Mouse (Mus musculus): Measurements from ENCODE around the gene C8b. TPM values are rescaled to one million over a fixed set of nuclear protein-coding genes. Genes with fewer than 3 reads are reported as not detected.

Gene C8b
- polyA plus RNA-seq (2012; rRNA removed): 0.08 and 0.13 TPM in 2 replicates

DNA sequence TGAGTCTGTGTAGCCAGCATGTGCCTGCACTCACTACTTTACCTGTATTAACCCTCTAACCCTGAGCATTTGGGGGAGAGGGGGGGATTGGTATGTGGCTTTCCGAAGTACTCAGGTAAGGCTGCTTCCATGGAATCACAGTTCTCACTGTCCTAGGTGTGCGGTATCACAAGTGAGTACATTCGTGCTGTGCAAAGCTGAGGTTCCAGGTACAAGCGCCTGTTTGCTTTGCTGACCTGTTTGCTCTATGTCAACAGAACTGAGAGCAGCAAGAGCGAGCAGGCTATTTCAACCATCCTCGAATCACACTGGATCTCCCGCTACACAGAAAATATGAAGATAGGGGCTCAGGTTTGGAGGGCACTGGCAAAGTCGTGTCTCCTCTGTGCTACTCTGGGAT is at the start of gene C8b:
TSS of gene C8b (plus strand) at position 253 of the 400 bp plus-strand sequence.
- H3K4me3 ChIP-seq (ENCODE audit: insufficient read depth, low read length): no peak within 1 kb of the TSS
- no peaks in the 10 kb centered on the region for H3K4me1 ChIP-seq (ENCODE audit: control insufficient read depth, insufficient read depth, low read length)
- no peak within 1 kb of the TSS for H3K27ac ChIP-seq (ENCODE audit: insufficient read depth, low read length)
- no peak for TF ChIP-seq CTCF (IDR thresholded peaks at IDR 0.05; ENCODE audit: extremely low read depth, insufficient read depth, low read length)
- TF ChIP-seq POLR2A (IDR thresholded peaks at IDR 0.05; ENCODE audit: extremely low read depth, insufficient read depth, low read length): no peak

DNA sequence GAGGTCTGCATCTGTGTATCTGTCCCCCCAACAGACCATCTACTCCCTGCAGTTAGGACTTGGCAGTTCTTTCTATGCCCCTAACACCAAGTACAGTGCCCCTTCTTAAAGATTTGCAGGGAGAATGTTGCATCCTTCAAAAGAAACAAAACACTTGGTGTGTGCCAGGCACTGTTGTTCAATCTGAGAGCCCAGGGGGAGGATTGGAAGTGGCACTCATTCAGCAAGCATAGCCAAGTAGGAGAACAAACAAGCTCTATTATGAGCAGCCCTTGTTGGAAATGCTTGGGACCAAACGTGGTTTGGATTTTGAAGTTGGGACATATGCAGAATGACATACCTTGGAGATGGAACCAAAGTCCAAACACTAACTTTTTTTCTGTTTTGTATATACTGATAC is 49.6 kb upstream of the C8b start:
- no peak overlapping the region for H3K4me3 ChIP-seq (ENCODE audit: insufficient read depth, low read length)
- TF ChIP-seq CTCF (IDR thresholded peaks at IDR 0.05; ENCODE audit: extremely low read depth, insufficient read depth, low read length) (no peak), POLR2A (IDR thresholded peaks at IDR 0.05; ENCODE audit: extremely low read depth, insufficient read depth, low read length) (no peak)
- peak overlapping the region; percentile 24; the same call in 1 of the 2 replicates for H3K27ac ChIP-seq (ENCODE audit: insufficient read depth, low read length)
- H3K4me1 ChIP-seq (ENCODE audit: control insufficient read depth, insufficient read depth, low read length): peaks cover 3% of the 10 kb centered on the region; the same call in 1 of the 2 replicates

DNA sequence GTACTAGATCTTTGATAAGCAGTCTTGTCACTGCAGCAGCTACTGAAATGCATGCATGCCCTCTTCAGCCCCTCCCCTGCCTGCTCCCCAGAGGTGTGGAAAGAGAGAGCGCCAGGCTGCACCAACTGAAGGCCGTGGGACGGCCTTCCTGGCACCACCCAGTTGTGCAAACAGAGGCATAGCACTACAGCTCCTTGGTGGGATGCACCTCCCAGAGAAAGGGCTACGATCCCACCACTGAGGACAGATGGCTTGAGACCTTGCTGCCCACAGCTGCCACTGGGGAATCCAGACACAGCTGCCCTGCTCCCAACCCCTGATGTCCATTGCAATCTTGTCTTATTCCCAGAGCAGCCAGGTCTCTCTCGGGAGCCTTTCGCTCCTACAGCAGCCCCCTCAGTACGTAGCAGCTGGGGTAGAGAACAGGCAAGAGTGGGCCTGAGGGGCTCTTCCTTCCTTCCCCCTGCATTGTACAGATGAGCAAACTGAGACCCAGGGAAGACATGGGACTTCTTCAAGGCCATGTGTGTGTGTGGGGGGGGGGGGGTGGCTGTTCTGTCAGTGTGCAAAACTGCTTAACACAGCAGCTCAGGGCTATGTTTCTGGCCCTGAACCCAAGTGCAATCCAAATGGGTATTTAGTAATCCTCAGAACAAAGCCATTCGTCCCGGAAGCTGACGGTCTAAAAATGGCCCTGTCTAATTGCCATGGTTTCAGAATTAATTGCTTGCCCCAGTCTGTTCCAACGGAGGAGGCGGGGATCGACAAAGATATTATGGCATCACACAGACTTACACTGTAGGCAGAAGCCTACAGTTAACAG is 46.9 kb upstream of the C8b start:
- peaks cover 8% of the 10 kb centered on the region for H3K4me1 ChIP-seq (ENCODE audit: control insufficient read depth, insufficient read depth, low read length)
- TF ChIP-seq CTCF (IDR thresholded peaks at IDR 0.05; ENCODE audit: extremely low read depth, insufficient read depth, low read length) (no peak), POLR2A (IDR thresholded peaks at IDR 0.05; ENCODE audit: extremely low read depth, insufficient read depth, low read length) (no peak)
- H3K27ac ChIP-seq (ENCODE audit: insufficient read depth, low read length): peak overlapping the region; percentile 43
- no peak overlapping the region for H3K4me3 ChIP-seq (ENCODE audit: insufficient read depth, low read length)

DNA sequence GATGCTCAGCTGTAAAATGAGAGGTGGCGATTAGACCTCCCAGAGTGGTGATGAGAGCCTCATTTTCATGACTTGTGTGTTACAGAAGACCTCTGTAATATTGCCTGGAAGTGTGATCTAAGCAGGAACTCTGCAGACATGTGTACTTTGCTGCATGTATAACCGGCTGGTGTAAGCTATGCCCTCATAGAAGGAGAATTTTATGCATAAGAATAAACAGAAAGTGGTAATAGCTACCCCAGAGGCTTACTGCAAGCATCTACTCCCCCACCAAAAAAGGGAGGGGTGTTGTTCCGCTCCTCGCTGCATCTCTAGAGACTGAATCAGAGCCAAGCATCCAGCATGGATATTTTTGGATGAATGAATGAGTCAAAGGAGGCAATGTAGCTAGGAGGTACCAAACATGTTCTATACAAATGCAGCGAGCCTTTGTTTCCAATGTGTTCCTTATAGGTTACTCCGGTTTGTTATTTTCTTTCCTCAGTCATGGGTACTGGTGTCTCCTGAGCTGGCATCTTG is 42.5 kb upstream of the C8b start:
- Histone ChIP-seq H3K27ac (ENCODE audit: insufficient read depth, low read length) (no peak overlapping the region; the same call in 1 of the 2 replicates), H3K4me1 (ENCODE audit: control insufficient read depth, insufficient read depth, low read length) (peaks cover 7% of the 10 kb centered on the region), H3K4me3 (ENCODE audit: insufficient read depth, low read length) (no peak overlapping the region)
- TF ChIP-seq CTCF (IDR thresholded peaks at IDR 0.05; ENCODE audit: extremely low read depth, insufficient read depth, low read length): no peak
- no peak for TF ChIP-seq POLR2A (IDR thresholded peaks at IDR 0.05; ENCODE audit: extremely low read depth, insufficient read depth, low read length)

DNA sequence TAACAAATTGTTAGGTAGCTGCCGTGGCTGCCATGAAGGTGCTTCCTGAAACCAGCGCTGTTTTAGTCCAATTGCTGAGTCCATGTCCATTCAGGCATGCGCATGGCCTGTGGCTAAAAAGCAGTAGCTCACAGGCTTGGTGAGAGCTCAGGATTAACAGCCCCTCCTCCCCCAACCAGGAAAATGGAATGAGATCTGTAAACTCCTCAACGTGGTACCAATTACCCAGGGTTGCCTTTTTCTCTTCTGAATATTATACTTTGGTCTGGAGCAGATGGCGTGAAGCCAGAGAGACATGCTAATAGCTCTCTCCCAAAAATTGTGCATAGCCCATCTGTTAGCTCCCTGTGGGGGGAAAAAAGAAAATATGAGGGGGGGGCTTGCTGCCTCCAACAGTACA is 41.9 kb upstream of the C8b start:
- no peak for TF ChIP-seq CTCF (IDR thresholded peaks at IDR 0.05; ENCODE audit: extremely low read depth, insufficient read depth, low read length)
- TF ChIP-seq POLR2A (IDR thresholded peaks at IDR 0.05; ENCODE audit: extremely low read depth, insufficient read depth, low read length): no peak
- no peak overlapping the region for H3K4me3 ChIP-seq (ENCODE audit: insufficient read depth, low read length)
- H3K27ac ChIP-seq (ENCODE audit: insufficient read depth, low read length): no peak overlapping the region
- H3K4me1 ChIP-seq (ENCODE audit: control insufficient read depth, insufficient read depth, low read length): peaks cover 9% of the 10 kb centered on the region

DNA sequence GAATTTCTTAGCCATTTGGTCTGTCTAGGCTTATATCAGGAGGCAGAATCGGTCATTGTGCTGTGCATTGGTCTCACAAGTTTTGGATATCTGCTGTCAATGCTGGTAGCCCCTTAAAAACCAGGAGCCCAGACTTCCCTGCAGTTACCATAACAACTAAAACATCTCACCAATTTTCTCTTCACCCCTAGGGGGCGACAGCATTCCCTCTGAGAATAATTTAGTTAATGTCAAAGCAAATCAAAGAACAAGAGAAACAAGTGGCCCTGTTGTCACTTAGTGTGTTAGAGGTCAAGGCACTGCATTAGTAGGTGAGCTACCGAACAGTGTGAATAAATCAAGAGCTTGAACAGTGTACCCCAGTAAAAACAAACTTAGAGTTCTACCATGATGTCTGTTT is 40.4 kb upstream of the C8b start:
- TF ChIP-seq CTCF (IDR thresholded peaks at IDR 0.05; ENCODE audit: extremely low read depth, insufficient read depth, low read length) (no peak), POLR2A (IDR thresholded peaks at IDR 0.05; ENCODE audit: extremely low read depth, insufficient read depth, low read length) (no peak)
- H3K4me1 ChIP-seq (ENCODE audit: control insufficient read depth, insufficient read depth, low read length): peaks cover 11% of the 10 kb centered on the region
- H3K27ac ChIP-seq (ENCODE audit: insufficient read depth, low read length): no peak overlapping the region
- no peak overlapping the region for H3K4me3 ChIP-seq (ENCODE audit: insufficient read depth, low read length)

DNA sequence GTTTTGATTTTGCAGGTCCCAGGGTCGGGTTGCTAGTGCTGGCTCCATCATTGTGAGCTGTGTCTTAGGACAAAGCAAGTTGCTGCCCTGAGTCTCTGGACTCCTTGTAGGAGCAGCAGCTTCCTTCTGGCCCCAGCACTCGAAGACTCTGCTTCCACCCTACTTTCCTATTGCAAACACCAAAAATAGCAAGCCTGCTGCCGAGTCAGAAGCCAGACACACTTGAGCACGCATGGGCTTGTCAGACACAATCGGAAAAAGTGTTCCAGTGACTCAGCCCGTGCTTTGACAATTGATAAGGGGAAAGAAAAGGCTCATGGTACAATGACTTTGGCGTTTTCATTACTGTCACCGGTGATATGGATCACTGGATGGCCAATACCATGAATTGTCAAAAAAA is 36.9 kb upstream of the C8b start:
- peaks cover 6% of the 10 kb centered on the region for H3K4me1 ChIP-seq (ENCODE audit: control insufficient read depth, insufficient read depth, low read length)

DNA sequence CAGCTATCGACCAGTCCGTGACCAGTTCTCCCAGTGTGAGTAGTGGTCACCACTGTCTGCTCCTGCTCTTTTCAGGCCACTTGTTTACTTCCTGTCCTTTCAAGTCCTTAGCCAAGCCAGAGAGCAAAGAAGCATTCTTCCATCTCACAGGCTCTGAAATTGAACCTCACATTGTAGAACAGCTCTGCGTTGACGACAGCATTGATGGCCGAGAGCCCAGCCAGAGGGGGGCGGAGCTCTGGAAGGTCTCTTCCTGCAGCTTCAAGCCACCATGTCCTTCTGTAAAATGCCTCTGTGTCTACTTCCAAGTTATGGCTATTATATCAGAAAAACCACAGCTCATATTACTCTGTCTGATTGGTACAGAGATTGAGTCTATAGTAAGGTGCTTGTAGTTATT is 19.6 kb upstream of the C8b start:
- H3K27ac ChIP-seq (ENCODE audit: insufficient read depth, low read length): no peak overlapping the region
- TF ChIP-seq POLR2A (IDR thresholded peaks at IDR 0.05; ENCODE audit: extremely low read depth, insufficient read depth, low read length): no peak
- no peak for TF ChIP-seq CTCF (IDR thresholded peaks at IDR 0.05; ENCODE audit: extremely low read depth, insufficient read depth, low read length)
- H3K4me1 ChIP-seq (ENCODE audit: control insufficient read depth, insufficient read depth, low read length): peaks cover 2% of the 10 kb centered on the region; the same call in 1 of the 2 replicates
- H3K4me3 ChIP-seq (ENCODE audit: insufficient read depth, low read length): no peak overlapping the region

More for the DNA sequence above, 36.9 kb upstream of the C8b start:
- TF ChIP-seq POLR2A (IDR thresholded peaks at IDR 0.05; ENCODE audit: extremely low read depth, insufficient read depth, low read length) (no peak), CTCF (IDR thresholded peaks at IDR 0.05; ENCODE audit: extremely low read depth, insufficient read depth, low read length) (no peak)
- Histone ChIP-seq H3K4me3 (ENCODE audit: insufficient read depth, low read length) (no peak overlapping the region), H3K27ac (ENCODE audit: insufficient read depth, low read length) (no peak overlapping the region)

DNA sequence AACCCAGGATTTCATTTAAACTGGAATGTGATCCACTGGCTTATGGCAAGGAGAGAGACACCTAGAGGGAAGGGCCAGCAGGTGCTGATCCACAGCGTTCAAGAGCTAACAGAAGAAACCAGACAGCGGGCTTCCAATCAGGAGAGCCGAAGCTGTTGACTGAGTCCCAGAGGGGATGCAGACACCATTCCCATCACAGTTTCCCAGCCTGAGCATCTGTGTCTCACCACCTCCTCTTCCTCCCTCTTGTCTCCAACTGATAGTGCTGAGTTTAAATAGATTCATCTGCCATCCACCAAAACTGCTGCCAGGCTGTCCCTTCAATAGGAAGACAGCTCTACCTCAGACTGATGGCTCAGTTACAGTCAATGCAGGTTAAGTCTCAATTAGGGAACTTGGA is 12.0 kb upstream of the C8b start:
- Histone ChIP-seq H3K27ac (ENCODE audit: insufficient read depth, low read length) (no peak overlapping the region), H3K4me1 (ENCODE audit: control insufficient read depth, insufficient read depth, low read length) (no peaks in the 10 kb centered on the region), H3K4me3 (ENCODE audit: insufficient read depth, low read length) (no peak overlapping the region)
- no peak for TF ChIP-seq POLR2A (IDR thresholded peaks at IDR 0.05; ENCODE audit: extremely low read depth, insufficient read depth, low read length)
- no peak for TF ChIP-seq CTCF (IDR thresholded peaks at IDR 0.05; ENCODE audit: extremely low read depth, insufficient read depth, low read length)
